Mouse (Mus musculus) testis, adult 2 months (tissue): ENCODE data around the gene Nat9.
A peak's percentile ranks its signal among the peaks of the same experiment; 100 is the strongest.

Source experiments
- CTCF ChIP-seq: fragments of 200-500 bp; IDR thresholded peaks from 2 replicates; pipeline ENCODE4 v1.5.1; 2012; ENCODE audit warnings: low read depth, mild to moderate bottlenecking, inconsistent platforms, low read length, moderate library complexity; ENCODE audit not compliant: control insufficient read depth, insufficient read depth, insufficient replicate concordance
- POLR2A ChIP-seq: fragments of 200-500 bp; IDR thresholded peaks from 2 replicates; pipeline ENCODE4 v1.6.1; 2012; ENCODE audit warnings: low read depth, mild to moderate bottlenecking, inconsistent platforms, low read length, moderate library complexity; ENCODE audit not compliant: control insufficient read depth

DNA sequence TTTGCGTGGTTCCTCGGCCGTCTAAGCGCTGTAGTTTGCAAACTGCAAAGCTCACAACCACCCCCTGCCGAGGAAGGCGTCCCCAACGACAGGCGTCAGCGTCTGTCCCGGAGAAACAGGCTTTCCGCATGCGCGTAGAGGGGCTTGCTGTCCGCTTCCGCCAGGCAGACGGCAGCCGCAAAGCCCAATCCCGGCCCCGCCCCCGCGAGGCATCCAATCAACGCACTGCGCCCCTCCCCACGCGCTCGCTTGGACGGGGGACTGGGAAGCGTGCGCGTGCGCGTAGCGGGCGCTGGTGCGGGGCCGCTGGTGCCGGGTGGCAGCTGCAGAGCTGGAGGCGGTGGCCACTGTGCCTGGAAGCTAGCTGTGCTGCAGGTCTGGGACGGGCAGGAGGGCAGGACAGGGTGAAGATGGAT lies 427 bp downstream of the Nat9 start, which contains the start of gene Tmem104:
- TF ChIP-seq CTCF (no peak), POLR2A (peak; percentile 73)
